Mouse (Mus musculus): Measurements from ENCODE around the gene Nfya. TPM values are rescaled to one million over a fixed set of nuclear protein-coding genes. Genes with fewer than 3 reads are reported as not detected.

Nfya gene
- 21.4 and 24.0 TPM in 2 replicates for polyA plus RNA-seq (2014; fragmentation: Nextera tagmentation; extraction: Ambion mirVana)

- Histone ChIP-seq H3K4me2 (ENCODE audit: low read length) (peak within 1 kb of the TSS; percentile 92), H3K9ac (ENCODE audit: low read length) (peak within 1 kb of the TSS; percentile 100), H3K4me3 (ENCODE audit: low read depth, low read length) (peak within 1 kb of the TSS; percentile 94), H3K36me3 (ENCODE audit: control insufficient read depth, insufficient read depth, low read length) (peaks cover 23% of the 10 kb centered on the region), H3K9me3 (ENCODE audit: control insufficient read depth, low read length) (no peaks in the 10 kb centered on the region), H3K27me3 (replicated peaks; ENCODE audit: control insufficient read depth, insufficient read depth, low read length) (no peaks in the 10 kb centered on the region), H3K4me1 (replicated peaks; ENCODE audit: control insufficient read depth, insufficient read depth, low read length) (peaks cover 17% of the 10 kb centered on the region; the same call in 1 of the 2 replicates), H3K27ac (ENCODE audit: low read depth) (peak within 1 kb of the TSS; percentile 100)
- under 1% methylated on average over 82 of the region's 84 CpGs for WGBS
- ATAC-seq (replicated peaks; ENCODE audit: low FRiP score, low TSS enrichment, low read depth) (peak; percentile 96), DNase-seq (ENCODE audit: low spot score) (peak; percentile 98)
Observed at GRCm38 (mm10) chr17:48409380-48410298, at the start of gene Nfya, which contains the start of gene Oard1. Gene Nfya (minus strand): TSS chr17:48409906. Gene Oard1 (plus strand): TSS chr17:48410014.

- no peaks in the 10 kb centered on the region for H3K27me3 ChIP-seq (replicated peaks; ENCODE audit: control insufficient read depth, insufficient read depth, low read length)
- DNase-seq (ENCODE audit: low spot score): peak; percentile 62
- no peak overlapping the region for H3K9ac ChIP-seq (ENCODE audit: low read length)
- peak; percentile 65 for ATAC-seq (replicated peaks; ENCODE audit: low FRiP score, low TSS enrichment, low read depth)
- peak overlapping the region; percentile 19; the same call in 1 of the 2 replicates for H3K27ac ChIP-seq (ENCODE audit: low read depth)
- H3K9me3 ChIP-seq (ENCODE audit: control insufficient read depth, low read length): no peaks in the 10 kb centered on the region
- no peak overlapping the region for H3K4me3 ChIP-seq (ENCODE audit: low read depth, low read length)
- H3K4me1 ChIP-seq (replicated peaks; ENCODE audit: control insufficient read depth, insufficient read depth, low read length): no peaks in the 10 kb centered on the region
- H3K36me3 ChIP-seq (ENCODE audit: control insufficient read depth, insufficient read depth, low read length): no peaks in the 10 kb centered on the region
- H3K4me2 ChIP-seq (ENCODE audit: low read length): peak overlapping the region; percentile 17
- WGBS: 54% methylated on average over 13 of the region's 13 CpGs
Observed at GRCm38 (mm10) chr17:48457971-48458653, 48.4 kb upstream of the Nfya start.

GRCm38 (mm10) chr17:48455955-48456354 lies 46.2 kb upstream of the Nfya start:
- peak overlapping the region; percentile 69 for H3K27ac ChIP-seq (ENCODE audit: low read depth)
- 93% methylated on average over 2 of the region's 2 CpGs for WGBS
- 0 out of 2 replicates have a peak, but pooled peaks cover 2% of the 10 kb centered on the region for H3K4me1 ChIP-seq (replicated peaks; ENCODE audit: control insufficient read depth, insufficient read depth, low read length)
- H3K9ac ChIP-seq (ENCODE audit: low read length): no peak overlapping the region
- no peaks in the 10 kb centered on the region for H3K9me3 ChIP-seq (ENCODE audit: control insufficient read depth, low read length)
- H3K36me3 ChIP-seq (ENCODE audit: control insufficient read depth, insufficient read depth, low read length): no peaks in the 10 kb centered on the region
- ATAC-seq (replicated peaks; ENCODE audit: low FRiP score, low TSS enrichment, low read depth) (peak; percentile 82), DNase-seq (ENCODE audit: low spot score) (peak; percentile 71)
- peak overlapping the region; percentile 22 for H3K4me3 ChIP-seq (ENCODE audit: low read depth, low read length)
- H3K27me3 ChIP-seq (replicated peaks; ENCODE audit: control insufficient read depth, insufficient read depth, low read length): no peaks in the 10 kb centered on the region
- H3K4me2 ChIP-seq (ENCODE audit: low read length): peak overlapping the region; percentile 41

- Histone ChIP-seq H3K9ac (ENCODE audit: low read length) (0 out of 2 replicates have a peak within 1 kb of the TSS, but pooled peaks have one; percentile 0), H3K27ac (ENCODE audit: low read depth) (peak within 1 kb of the TSS; percentile 69), H3K36me3 (ENCODE audit: control insufficient read depth, insufficient read depth, low read length) (no peaks in the 10 kb centered on the region), H3K4me3 (ENCODE audit: low read depth, low read length) (peak within 1 kb of the TSS; percentile 22), H3K9me3 (ENCODE audit: control insufficient read depth, low read length) (no peaks in the 10 kb centered on the region), H3K4me1 (replicated peaks; ENCODE audit: control insufficient read depth, insufficient read depth, low read length) (0 out of 2 replicates have a peak, but pooled peaks cover 2% of the 10 kb centered on the region), H3K27me3 (replicated peaks; ENCODE audit: control insufficient read depth, insufficient read depth, low read length) (no peaks in the 10 kb centered on the region), H3K4me2 (ENCODE audit: low read length) (peak within 1 kb of the TSS; percentile 41)
- 48% methylated on average over 11 of the region's 11 CpGs for WGBS
- DNase-seq (ENCODE audit: low spot score) (peak; percentile 74), ATAC-seq (replicated peaks; ENCODE audit: low FRiP score, low TSS enrichment, low read depth) (peak; percentile 56; the same call in 1 of the 2 replicates)
Observed at GRCm38 (mm10) chr17:48454688-48455087, 45.0 kb upstream of the Nfya start, which contains the start of gene Unc5cl. Gene Unc5cl (plus strand): TSS chr17:48454901.

- DNase-seq (ENCODE audit: low spot score) (no peak), ATAC-seq (replicated peaks; ENCODE audit: low FRiP score, low TSS enrichment, low read depth) (0 out of 2 replicates have a peak, but pooled peaks have one; percentile 6)
- Histone ChIP-seq H3K36me3 (ENCODE audit: control insufficient read depth, insufficient read depth, low read length) (no peaks in the 10 kb centered on the region), H3K9ac (ENCODE audit: low read length) (no peak overlapping the region), H3K27ac (ENCODE audit: low read depth) (peak overlapping the region; percentile 58; the same call in 1 of the 2 replicates), H3K27me3 (replicated peaks; ENCODE audit: control insufficient read depth, insufficient read depth, low read length) (no peaks in the 10 kb centered on the region), H3K4me1 (replicated peaks; ENCODE audit: control insufficient read depth, insufficient read depth, low read length) (0 out of 2 replicates have a peak, but pooled peaks cover 2% of the 10 kb centered on the region), H3K9me3 (ENCODE audit: control insufficient read depth, low read length) (no peaks in the 10 kb centered on the region), H3K4me3 (ENCODE audit: low read depth, low read length) (peak overlapping the region; percentile 22; the same call in 1 of the 2 replicates), H3K4me2 (ENCODE audit: low read length) (peak overlapping the region; percentile 25)
- WGBS: 48% methylated on average over 7 of the region's 7 CpGs
Observed at GRCm38 (mm10) chr17:48454190-48454589, 44.5 kb upstream of the Nfya start.

GRCm38 (mm10) chr17:48453489-48453888 lies 43.8 kb upstream of the Nfya start:
- ATAC-seq (replicated peaks; ENCODE audit: low FRiP score, low TSS enrichment, low read depth): no peak
- Histone ChIP-seq H3K4me3 (ENCODE audit: low read depth, low read length) (no peak overlapping the region), H3K9me3 (ENCODE audit: control insufficient read depth, low read length) (no peaks in the 10 kb centered on the region), H3K27ac (ENCODE audit: low read depth) (no peak overlapping the region), H3K9ac (ENCODE audit: low read length) (no peak overlapping the region), H3K36me3 (ENCODE audit: control insufficient read depth, insufficient read depth, low read length) (no peaks in the 10 kb centered on the region), H3K27me3 (replicated peaks; ENCODE audit: control insufficient read depth, insufficient read depth, low read length) (no peaks in the 10 kb centered on the region), H3K4me1 (replicated peaks; ENCODE audit: control insufficient read depth, insufficient read depth, low read length) (0 out of 2 replicates have a peak, but pooled peaks cover 2% of the 10 kb centered on the region), H3K4me2 (ENCODE audit: low read length) (no peak overlapping the region)
- WGBS: 69% methylated on average over 7 of the region's 7 CpGs
- DNase-seq (ENCODE audit: low spot score): no peak

GRCm38 (mm10) chr17:48451753-48452444 lies 42.2 kb upstream of the Nfya start:
- H3K9ac ChIP-seq (ENCODE audit: low read length): no peak overlapping the region
- H3K27ac ChIP-seq (ENCODE audit: low read depth): no peak overlapping the region
- H3K36me3 ChIP-seq (ENCODE audit: control insufficient read depth, insufficient read depth, low read length): no peaks in the 10 kb centered on the region
- H3K4me3 ChIP-seq (ENCODE audit: low read depth, low read length): no peak overlapping the region
- no peak overlapping the region for H3K4me2 ChIP-seq (ENCODE audit: low read length)
- H3K9me3 ChIP-seq (ENCODE audit: control insufficient read depth, low read length): no peaks in the 10 kb centered on the region
- DNase-seq (ENCODE audit: low spot score): no peak
- H3K27me3 ChIP-seq (replicated peaks; ENCODE audit: control insufficient read depth, insufficient read depth, low read length): no peaks in the 10 kb centered on the region
- no peak for ATAC-seq (replicated peaks; ENCODE audit: low FRiP score, low TSS enrichment, low read depth)
- H3K4me1 ChIP-seq (replicated peaks; ENCODE audit: control insufficient read depth, insufficient read depth, low read length): 0 out of 2 replicates have a peak, but pooled peaks cover 2% of the 10 kb centered on the region
- 67% methylated on average over 9 of the region's 9 CpGs for WGBS

GRCm38 (mm10) chr17:48451353-48451675 lies 41.6 kb upstream of the Nfya start, which contains the start of gene Tspo2:
Gene Tspo2 (minus strand): TSS chr17:48451522.
- DNase-seq (ENCODE audit: low spot score) (no peak), ATAC-seq (replicated peaks; ENCODE audit: low FRiP score, low TSS enrichment, low read depth) (no peak)
- no peak within 1 kb of the TSS for H3K27ac ChIP-seq (ENCODE audit: low read depth)
- H3K4me2 ChIP-seq (ENCODE audit: low read length): no peak within 1 kb of the TSS
- H3K4me3 ChIP-seq (ENCODE audit: low read depth, low read length): no peak within 1 kb of the TSS
- H3K9ac ChIP-seq (ENCODE audit: low read length): no peak within 1 kb of the TSS
- H3K4me1 ChIP-seq (replicated peaks; ENCODE audit: control insufficient read depth, insufficient read depth, low read length): 0 out of 2 replicates have a peak, but pooled peaks cover 2% of the 10 kb centered on the region
- no peaks in the 10 kb centered on the region for H3K27me3 ChIP-seq (replicated peaks; ENCODE audit: control insufficient read depth, insufficient read depth, low read length)
- no peaks in the 10 kb centered on the region for H3K36me3 ChIP-seq (ENCODE audit: control insufficient read depth, insufficient read depth, low read length)
- WGBS: 44% methylated on average over 7 of the region's 7 CpGs
- H3K9me3 ChIP-seq (ENCODE audit: control insufficient read depth, low read length): no peaks in the 10 kb centered on the region

Data from intestine, embryonic 14.5 days (tissue).